Mouse (Mus musculus): ENCODE data around the gene Nutm1. TPM values are rescaled to one million over a fixed set of nuclear protein-coding genes. Genes with fewer than 3 reads are reported as not detected.

Nutm1 gene
- total RNA-seq, 2 experiments from 2014 or later, result not detected

GRCm38 (mm10) chr2:112262779-112263295 lies 3.7 kb upstream of the Nutm1 start:
- intact Hi-C loops (cut with DNase I), result loop anchor here (5.0 to 10.0 kb wide), 2 partner anchors 52 to 104 kb away; partner anchors contain the start of gene Emc4
- DNase-seq, result no peak

GRCm38 (mm10) chr2:112261748-112262653 lies 2.9 kb upstream of the Nutm1 start, which contains the start of gene Nop10:
Gene Nop10 (plus strand): TSS chr2:112261926.
- DNase-seq, result peak; percentile 62 to 67
- intact Hi-C loops (cut with DNase I), result loop anchor here (2.0 to 10.0 kb wide), 3 partner anchors 21 to 105 kb away; partner anchors contain the start of gene Emc4

- intact Hi-C loops (cut with DNase I), result no loop called here
- no peak for DNase-seq
These were observed 4.2 kb downstream of the Nutm1 start for GRCm38 (mm10) chr2:112254675-112255515.

GRCm38 (mm10) chr2:112249780-112250453 lies 9.2 kb downstream of the Nutm1 start:
- DNase-seq, result no peak
- intact Hi-C loops (cut with DNase I), result loop anchor here (10.0 kb wide), 2 partner anchors 85 to 225 kb away; no protein-coding TSS in a partner anchor

- intact Hi-C loops (cut with DNase I), result loop anchor here (10.0 kb wide), 2 partner anchors 87 to 227 kb away; no protein-coding TSS in a partner anchor
- DNase-seq, result no peak
These were observed 11.8 kb downstream of the Nutm1 start for GRCm38 (mm10) chr2:112247323-112247722.

GRCm38 (mm10) chr2:112246193-112246592 lies 12.9 kb downstream of the Nutm1 start:
- no peak for DNase-seq
- intact Hi-C loops (cut with DNase I), result loop anchor here (10.0 kb wide), 2 partner anchors 89 to 229 kb away; no protein-coding TSS in a partner anchor

- DNase-seq, result no peak
- intact Hi-C loops (cut with DNase I), result loop anchor here (10.0 kb wide), 2 partner anchors 89 to 229 kb away; no protein-coding TSS in a partner anchor
These were observed 13.8 kb downstream of the Nutm1 start for GRCm38 (mm10) chr2:112245307-112245706.

GRCm38 (mm10) chr2:112241787-112242186 lies 17.3 kb downstream of the Nutm1 start:
- intact Hi-C loops (cut with DNase I), result loop anchor here (2.0 to 10.0 kb wide), 3 partner anchors 19 to 233 kb away; partner anchors contain the start of gene Nop10

GRCm38 (mm10) chr2:112239935-112240721 lies 19.0 kb downstream of the Nutm1 start:
- DNase-seq, result no peak
- intact Hi-C loops (cut with DNase I), result loop anchor here (2.0 to 10.0 kb wide), 4 partner anchors 21 to 235 kb away; partner anchors contain the start of gene Nop10

More at GRCm38 (mm10) chr2:112241787-112242186, 17.3 kb downstream of the Nutm1 start:
- no peak for DNase-seq

- intact Hi-C loops (cut with DNase I), result loop anchor here (5.0 kb wide), 1 partner anchor 123 kb away; no protein-coding TSS in a partner anchor
- peak; percentile 78 to 80 for DNase-seq
These were observed 19.7 kb downstream of the Nutm1 start, which contains the start of gene Lpcat4 for GRCm38 (mm10) chr2:112239212-112239934. Gene Lpcat4 (plus strand): TSS chr2:112239468.

GRCm38 (mm10) chr2:112238006-112238405 lies 21.1 kb downstream of the Nutm1 start:
- DNase-seq, result no peak
- intact Hi-C loops (cut with DNase I), result loop anchor here (5.0 kb wide), 1 partner anchor 124 kb away; no protein-coding TSS in a partner anchor

- no peak for DNase-seq
- intact Hi-C loops (cut with DNase I), result loop anchor here (5.0 kb wide), 1 partner anchor 126 kb away; no protein-coding TSS in a partner anchor
These were observed 22.5 kb downstream of the Nutm1 start for GRCm38 (mm10) chr2:112236620-112237019.

GRCm38 (mm10) chr2:112232623-112233022 lies 26.5 kb downstream of the Nutm1 start:
- no peak for DNase-seq
- intact Hi-C loops (cut with DNase I), result no loop called here

- DNase-seq, result no peak
- intact Hi-C loops (cut with DNase I), result no loop called here
These were observed 34.7 kb downstream of the Nutm1 start for GRCm38 (mm10) chr2:112224356-112224755.

- DNase-seq, result no peak
- intact Hi-C loops (cut with DNase I), result no loop called here
These were observed 36.5 kb downstream of the Nutm1 start for GRCm38 (mm10) chr2:112222607-112223006.

GRCm38 (mm10) chr2:112220880-112221279 lies 38.2 kb downstream of the Nutm1 start:
- DNase-seq, result no peak
- intact Hi-C loops (cut with DNase I), result no loop called here

- no peak for DNase-seq
- intact Hi-C loops (cut with DNase I), result no loop called here
These were observed 41.5 kb downstream of the Nutm1 start for GRCm38 (mm10) chr2:112217614-112218013.

- intact Hi-C loops (cut with DNase I), result no loop called here
- no peak for DNase-seq
These were observed 43.1 kb downstream of the Nutm1 start for GRCm38 (mm10) chr2:112215977-112216376.

All from gastrocnemius, postnatal 36 days (tissue).